Mouse (Mus musculus) midbrain, embryonic 10.5 days (tissue): ENCODE measurements around the gene Zbtb49. TPM values are rescaled to one million over a fixed set of nuclear protein-coding genes. Genes with fewer than 3 reads are reported as not detected.
A peak's percentile ranks its signal among the peaks of the same experiment; 100 is the strongest.

Experiments used
- DNase-seq: peaks from one replicate; pipeline ENCODE4 v3.0.0-alpha.2; 2017; ENCODE audit warnings: low spot score
- H3K27ac ChIP-seq: fragments of 300-500 bp; sonication (generic); replicated peaks from 2 replicates; pipeline ENCODE4 v1.5.1; 2016; ENCODE audit warnings: mild to moderate bottlenecking
- H3K27me3 ChIP-seq: fragments of 300-500 bp; sonication (generic); 2 replicates; pipeline ENCODE4 v1.6.1; 2016; ENCODE audit warnings: low read depth, mild to moderate bottlenecking; ENCODE audit not compliant: poor library complexity, severe bottlenecking
- H3K36me3 ChIP-seq: fragments of 300-500 bp; sonication (generic); 2 replicates; pipeline ENCODE4 v1.6.1; 2016; ENCODE audit warnings: mild to moderate bottlenecking, moderate library complexity
- H3K4me1 ChIP-seq: fragments of 300-500 bp; sonication (generic); 2 replicates; pipeline ENCODE4 v1.6.1; 2016
- H3K4me3 ChIP-seq: fragments of 300-500 bp; sonication (generic); 2 replicates; pipeline ENCODE4 v1.5.1; 2016; ENCODE audit warnings: mild to moderate bottlenecking, moderate library complexity
- H3K9me3 ChIP-seq: fragments of 300-500 bp; sonication (generic); replicated peaks from 2 replicates; pipeline ENCODE4 v1.6.1; 2016; ENCODE audit warnings: mild to moderate bottlenecking
- WGBS: fragments of 180-500 bp; shearing (Covaris S2); methylation state at CpG from one replicate; pipeline ENCODE4 v1.1.7; 2016; 5-methylcytosine and 5-hydroxymethylcytosine counted together
- polyA plus RNA-seq: library from polyadenylated mRNA; unstranded; fragments of >200 nt; fragmentation: Nextera tagmentation; extraction: Ambion mirVana; gene quantifications from 2 replicates; pipeline ENCODE4 v1.2.1, GENCODE M21; 2016

The Zbtb49 gene
- polyA plus RNA-seq, 1 experiment from 2014 or later: 15.7 TPM

- peaks cover 5% of the 10 kb centered on the region for H3K4me1 ChIP-seq
- H3K4me3 ChIP-seq: no peak overlapping the region
- DNase-seq: peak; percentile 62
- peaks cover 34% of the 10 kb centered on the region for H3K27me3 ChIP-seq
- H3K9me3 ChIP-seq: 0 out of 2 replicates have a peak, but pooled peaks cover 5% of the 10 kb centered on the region
- no peak overlapping the region for H3K27ac ChIP-seq
- peaks cover 61% of the 10 kb centered on the region for H3K36me3 ChIP-seq
- 66% methylated on average over 4 of the region's 4 CpGs for WGBS
These were observed 15.2 kb upstream of the Zbtb49 start for GRCm38 (mm10) chr5:38235422-38235821.

GRCm38 (mm10) chr5:38219771-38220307 lies 418 bp downstream of the Zbtb49 start:
- under 1% methylated on average over 35 of the region's 35 CpGs for WGBS

GRCm38 (mm10) chr5:38213009-38213408 lies 7.2 kb downstream of the Zbtb49 start:
- no peak for DNase-seq
- Histone ChIP-seq H3K36me3 (peaks cover 91% of the 10 kb centered on the region), H3K4me1 (no peaks in the 10 kb centered on the region), H3K27ac (no peak overlapping the region), H3K9me3 (no peaks in the 10 kb centered on the region), H3K4me3 (no peak overlapping the region), H3K27me3 (no peaks in the 10 kb centered on the region)
- 79% methylated on average over 6 of the region's 6 CpGs for WGBS

More at GRCm38 (mm10) chr5:38219771-38220307, 418 bp downstream of the Zbtb49 start:
- no peak for DNase-seq
- Histone ChIP-seq H3K27me3 (no peaks in the 10 kb centered on the region), H3K4me3 (peak overlapping the region; percentile 85), H3K27ac (peak overlapping the region; percentile 87), H3K4me1 (peaks cover 28% of the 10 kb centered on the region), H3K9me3 (no peaks in the 10 kb centered on the region), H3K36me3 (peaks cover 46% of the 10 kb centered on the region)

- Histone ChIP-seq H3K27ac (no peak overlapping the region), H3K9me3 (no peaks in the 10 kb centered on the region), H3K36me3 (peaks cover 88% of the 10 kb centered on the region), H3K4me3 (no peak overlapping the region), H3K27me3 (no peaks in the 10 kb centered on the region), H3K4me1 (no peaks in the 10 kb centered on the region)
- 92% methylated on average over 8 of the region's 8 CpGs for WGBS
- DNase-seq: no peak
These were observed 8.6 kb downstream of the Zbtb49 start for GRCm38 (mm10) chr5:38211691-38212090.

GRCm38 (mm10) chr5:38208985-38209384 lies 11.3 kb downstream of the Zbtb49 start:
- Histone ChIP-seq H3K4me1 (no peaks in the 10 kb centered on the region), H3K4me3 (no peak overlapping the region), H3K9me3 (no peaks in the 10 kb centered on the region), H3K36me3 (peaks cover 85% of the 10 kb centered on the region), H3K27ac (no peak overlapping the region), H3K27me3 (no peaks in the 10 kb centered on the region)
- DNase-seq: no peak
- WGBS: 77% methylated on average over 8 of the region's 8 CpGs

- Histone ChIP-seq H3K4me1 (no peaks in the 10 kb centered on the region), H3K9me3 (no peaks in the 10 kb centered on the region), H3K4me3 (no peak overlapping the region), H3K27ac (no peak overlapping the region), H3K27me3 (no peaks in the 10 kb centered on the region), H3K36me3 (peaks cover 85% of the 10 kb centered on the region)
- no peak for DNase-seq
- WGBS: 88% methylated on average over 7 of the region's 7 CpGs
These were observed 14.9 kb downstream of the Zbtb49 start for GRCm38 (mm10) chr5:38205303-38205726.

- Histone ChIP-seq H3K4me3 (no peak overlapping the region), H3K9me3 (no peaks in the 10 kb centered on the region), H3K4me1 (peaks cover 8% of the 10 kb centered on the region), H3K27me3 (peaks cover 20% of the 10 kb centered on the region), H3K27ac (no peak overlapping the region), H3K36me3 (peaks cover 56% of the 10 kb centered on the region)
- no peak for DNase-seq
- 90% methylated on average over 2 of the region's 2 CpGs for WGBS
These were observed 20.6 kb downstream of the Zbtb49 start for GRCm38 (mm10) chr5:38199686-38200085.

GRCm38 (mm10) chr5:38197482-38197823 lies 22.8 kb downstream of the Zbtb49 start:
- 26% methylated on average over 7 of the region's 7 CpGs for WGBS
- Histone ChIP-seq H3K4me3 (no peak overlapping the region), H3K4me1 (peaks cover 14% of the 10 kb centered on the region), H3K9me3 (no peaks in the 10 kb centered on the region), H3K27ac (no peak overlapping the region), H3K36me3 (peaks cover 33% of the 10 kb centered on the region), H3K27me3 (peaks cover 39% of the 10 kb centered on the region)
- peak; percentile 88 for DNase-seq

GRCm38 (mm10) chr5:38196821-38197481 lies 23.3 kb downstream of the Zbtb49 start:
- no peak overlapping the region for H3K27ac ChIP-seq
- H3K4me1 ChIP-seq: peaks cover 14% of the 10 kb centered on the region
- peaks cover 43% of the 10 kb centered on the region for H3K27me3 ChIP-seq
- H3K36me3 ChIP-seq: peaks cover 28% of the 10 kb centered on the region
- H3K4me3 ChIP-seq: no peak overlapping the region
- no peak for DNase-seq
- 79% methylated on average over 5 of the region's 5 CpGs for WGBS
- H3K9me3 ChIP-seq: no peaks in the 10 kb centered on the region

GRCm38 (mm10) chr5:38195941-38196340 lies 24.3 kb downstream of the Zbtb49 start:
- no peak overlapping the region for H3K27ac ChIP-seq

GRCm38 (mm10) chr5:38194946-38195345 lies 25.3 kb downstream of the Zbtb49 start:
- DNase-seq: no peak
- H3K27me3 ChIP-seq: peaks cover 43% of the 10 kb centered on the region
- 8% methylated on average over 2 of the region's 2 CpGs for WGBS
- no peaks in the 10 kb centered on the region; the same call in 1 of the 2 replicates for H3K9me3 ChIP-seq
- H3K4me3 ChIP-seq: no peak overlapping the region
- no peak overlapping the region for H3K27ac ChIP-seq
- H3K4me1 ChIP-seq: peaks cover 14% of the 10 kb centered on the region
- peaks cover 10% of the 10 kb centered on the region; the same call in 1 of the 2 replicates for H3K36me3 ChIP-seq

More at GRCm38 (mm10) chr5:38195941-38196340, 24.3 kb downstream of the Zbtb49 start:
- Histone ChIP-seq H3K36me3 (peaks cover 18% of the 10 kb centered on the region), H3K9me3 (no peaks in the 10 kb centered on the region), H3K4me1 (peaks cover 14% of the 10 kb centered on the region), H3K4me3 (no peak overlapping the region), H3K27me3 (peaks cover 43% of the 10 kb centered on the region)
- DNase-seq: no peak

GRCm38 (mm10) chr5:38190907-38191306 lies 29.4 kb downstream of the Zbtb49 start:
- no peaks in the 10 kb centered on the region for H3K36me3 ChIP-seq
- no peak overlapping the region for H3K4me3 ChIP-seq
- no peak overlapping the region for H3K27ac ChIP-seq
- peaks cover 14% of the 10 kb centered on the region for H3K4me1 ChIP-seq
- H3K9me3 ChIP-seq: no peaks in the 10 kb centered on the region; the same call in 1 of the 2 replicates
- no peak for DNase-seq
- H3K27me3 ChIP-seq: peaks cover 30% of the 10 kb centered on the region
- 90% methylated on average over 3 of the region's 3 CpGs for WGBS

GRCm38 (mm10) chr5:38187006-38187405 lies 33.3 kb downstream of the Zbtb49 start:
- Histone ChIP-seq H3K27ac (no peak overlapping the region), H3K4me3 (no peak overlapping the region), H3K4me1 (no peaks in the 10 kb centered on the region), H3K27me3 (no peaks in the 10 kb centered on the region; the same call in 1 of the 2 replicates), H3K9me3 (no peaks in the 10 kb centered on the region; the same call in 1 of the 2 replicates), H3K36me3 (no peaks in the 10 kb centered on the region)
- WGBS: 84% methylated on average over 2 of the region's 2 CpGs
- no peak for DNase-seq
